Mouse (Mus musculus) kidney, postnatal 4 days (tissue): ENCODE data around the gene Trmt5.

Experiments
- DNase-seq, 2 experiments: peaks; one replicate each; pipeline ENCODE4 v3.0.0; 2021; ENCODE audit warnings: mixed read lengths in 2 of 2

Trmt5 gene

GRCm38 (mm10) chr12:73286287-73287092 is at the start of gene Trmt5, which contains the start of gene Slc38a6:
TSS of gene Trmt5 (minus strand) at chr12:73286710.
TSS of gene Slc38a6 (plus strand) at chr12:73286779.
- peak; percentile 94 to 96 for DNase-seq

- peak in 1 of 2 experiments; percentile 21 for DNase-seq
These were observed 47.6 kb upstream of the Trmt5 start for GRCm38 (mm10) chr12:73334051-73334551.

- DNase-seq, result no peak
These were observed 46.2 kb upstream of the Trmt5 start for GRCm38 (mm10) chr12:73332701-73333100.

GRCm38 (mm10) chr12:73330236-73330635 is 43.7 kb upstream of the Trmt5 start:
- no peak for DNase-seq

GRCm38 (mm10) chr12:73328448-73329167 is 42.1 kb upstream of the Trmt5 start:
- no peak for DNase-seq

GRCm38 (mm10) chr12:73327381-73327780 is 40.9 kb upstream of the Trmt5 start:
- no peak for DNase-seq

GRCm38 (mm10) chr12:73325617-73326016 is 39.1 kb upstream of the Trmt5 start:
- DNase-seq, result peak in 1 of 2 experiments; percentile 17

- DNase-seq, result no peak
These were observed 38.7 kb upstream of the Trmt5 start for GRCm38 (mm10) chr12:73325181-73325580.

- DNase-seq, result peak; percentile 44 to 67
These were observed 38.2 kb upstream of the Trmt5 start for GRCm38 (mm10) chr12:73324742-73325141.

- no peak for DNase-seq
These were observed 37.7 kb upstream of the Trmt5 start for GRCm38 (mm10) chr12:73324180-73324586.

GRCm38 (mm10) chr12:73317706-73318686 is 31.5 kb upstream of the Trmt5 start:
- no peak for DNase-seq

GRCm38 (mm10) chr12:73308711-73309110 is 22.2 kb upstream of the Trmt5 start:
- no peak for DNase-seq

GRCm38 (mm10) chr12:73307750-73308149 is 21.2 kb upstream of the Trmt5 start:
- no peak for DNase-seq

- peak in 1 of 2 experiments; percentile 40 for DNase-seq
These were observed 18.1 kb upstream of the Trmt5 start for GRCm38 (mm10) chr12:73304636-73305035.

- peak; percentile 5 to 27 for DNase-seq
These were observed 14.0 kb upstream of the Trmt5 start for GRCm38 (mm10) chr12:73300531-73300930.

GRCm38 (mm10) chr12:73298621-73299020 is 12.1 kb upstream of the Trmt5 start:
- no peak for DNase-seq

- DNase-seq, result no peak
These were observed 9.1 kb upstream of the Trmt5 start for GRCm38 (mm10) chr12:73295505-73296140.

GRCm38 (mm10) chr12:73294884-73295283 is 8.4 kb upstream of the Trmt5 start:
- DNase-seq, result no peak

GRCm38 (mm10) chr12:73288626-73289025 is 2.1 kb upstream of the Trmt5 start:
- no peak for DNase-seq

- peak in 1 of 2 experiments; percentile 51 for DNase-seq
These were observed 1.1 kb upstream of the Trmt5 start for GRCm38 (mm10) chr12:73287609-73288008.

GRCm38 (mm10) chr12:73274921-73275320 is 11.6 kb downstream of the Trmt5 start:
- DNase-seq, result no peak

- peak; percentile 57 to 60 for DNase-seq
These were observed 16.6 kb downstream of the Trmt5 start for GRCm38 (mm10) chr12:73269933-73270332.
